Mouse (Mus musculus) embryonic facial prominence, embryonic 11.5 days (tissue): ENCODE measurements at regions not wholly inside any gene's neighbourhood (a gene's known extent, or its start where the extent isn't known, plus 50 kb on each side); places are given as distances from the start of the nearest gene placed in this dataset.

ENCODE experiments used
- ATAC-seq: fragments of 200-750 bp; cut with Nextera tagmentation; replicated peaks from 2 replicates; pipeline ENCODE4 v1.8.0; 2017; ENCODE audit warnings: low read depth; ENCODE audit not compliant: insufficient number of reproducible peaks, low FRiP score, low TSS enrichment
- DNase-seq: peaks from one replicate; pipeline ENCODE4 v3.0.0-alpha.2; 2015; ENCODE audit warnings: low spot score
- H3K27ac ChIP-seq: fragments of 300-500 bp; sonication (generic); replicated peaks from 2 replicates; pipeline ENCODE4 v1.5.1; 2014; ENCODE audit warnings: mild to moderate bottlenecking, low read depth, low read length, control low read depth
- H3K27me3 ChIP-seq: fragments of 300-500 bp; sonication (generic); 2 replicates; pipeline ENCODE4 v1.6.1; 2014; ENCODE audit warnings: mild to moderate bottlenecking, low read length, moderate library complexity, mixed read lengths; ENCODE audit not compliant: control insufficient read depth, insufficient read depth
- H3K36me3 ChIP-seq: fragments of 300-500 bp; sonication (generic); replicated peaks from 2 replicates; pipeline ENCODE4 v1.6.1; 2014; ENCODE audit warnings: low read depth, mild to moderate bottlenecking, low read length, moderate library complexity, mixed read lengths; ENCODE audit not compliant: control insufficient read depth, insufficient read depth
- H3K4me1 ChIP-seq: fragments of 300-500 bp; sonication (generic); 2 replicates; pipeline ENCODE4 v1.6.1; 2014; ENCODE audit warnings: low read length, mixed read lengths; ENCODE audit not compliant: control insufficient read depth, insufficient read depth
- H3K4me2 ChIP-seq: fragments of 300-500 bp; sonication (generic); 2 replicates; pipeline ENCODE4 v1.6.1; 2014; ENCODE audit warnings: low read depth, mild to moderate bottlenecking, control low read depth, low read length, moderate library complexity
- H3K4me3 ChIP-seq: fragments of 300-500 bp; sonication (generic); 2 replicates; pipeline ENCODE4 v1.5.1; 2014; ENCODE audit warnings: low read depth, low read length, control low read depth
- H3K9ac ChIP-seq: fragments of 300-500 bp; sonication (generic); replicated peaks from 2 replicates; pipeline ENCODE4 v1.6.1; 2014; ENCODE audit warnings: mild to moderate bottlenecking, control low read depth, low read length
- H3K9me3 ChIP-seq: fragments of 300-500 bp; sonication (generic); replicated peaks from 2 replicates; pipeline ENCODE4 v1.6.1; 2016; ENCODE audit warnings: mild to moderate bottlenecking, low read length, inconsistent platforms, mixed read lengths; ENCODE audit not compliant: control insufficient read depth
- WGBS: fragments of 180-500 bp; shearing (Covaris S2); extraction: QIAGEN DNeasy Blood & Tissue Kit; methylation state at CpG from one replicate; pipeline ENCODE4 v1.1.7; 2014; 5-methylcytosine and 5-hydroxymethylcytosine counted together

GRCm38 (mm10) chr15:40364221-40364621 is 230.1 kb downstream of the 9330182O14Rik start:
- no peak overlapping the region for H3K9ac ChIP-seq
- no peak overlapping the region for H3K4me2 ChIP-seq
- ATAC-seq (no peak), DNase-seq (no peak)
- WGBS: 86% methylated on average over 1 of the region's 1 CpGs
- no peaks in the 10 kb centered on the region for H3K27me3 ChIP-seq
- no peaks in the 10 kb centered on the region for H3K36me3 ChIP-seq
- no peaks in the 10 kb centered on the region for H3K9me3 ChIP-seq
- no peak overlapping the region for H3K27ac ChIP-seq
- H3K4me3 ChIP-seq: no peak overlapping the region
- no peaks in the 10 kb centered on the region for H3K4me1 ChIP-seq

- DNase-seq (no peak), ATAC-seq (no peak)
- Histone ChIP-seq H3K27ac (no peak overlapping the region), H3K4me3 (no peak overlapping the region), H3K4me1 (no peaks in the 10 kb centered on the region), H3K27me3 (no peaks in the 10 kb centered on the region), H3K36me3 (no peaks in the 10 kb centered on the region), H3K9ac (no peak overlapping the region), H3K9me3 (no peaks in the 10 kb centered on the region), H3K4me2 (no peak overlapping the region)
Measured at GRCm38 (mm10) chr15:40365613-40366012, 231.4 kb downstream of the 9330182O14Rik start.

- no peaks in the 10 kb centered on the region for H3K4me1 ChIP-seq
- ATAC-seq: no peak
- H3K4me2 ChIP-seq: no peak overlapping the region
- no peaks in the 10 kb centered on the region for H3K27me3 ChIP-seq
- H3K9ac ChIP-seq: no peak overlapping the region
- H3K9me3 ChIP-seq: no peaks in the 10 kb centered on the region
- no peaks in the 10 kb centered on the region for H3K36me3 ChIP-seq
- H3K27ac ChIP-seq: no peak overlapping the region
- WGBS: 39% methylated on average over 1 of the region's 1 CpGs
- no peak for DNase-seq
- H3K4me3 ChIP-seq: no peak overlapping the region
Measured at GRCm38 (mm10) chr15:40367026-40367425, 232.9 kb downstream of the 9330182O14Rik start.

DNA sequence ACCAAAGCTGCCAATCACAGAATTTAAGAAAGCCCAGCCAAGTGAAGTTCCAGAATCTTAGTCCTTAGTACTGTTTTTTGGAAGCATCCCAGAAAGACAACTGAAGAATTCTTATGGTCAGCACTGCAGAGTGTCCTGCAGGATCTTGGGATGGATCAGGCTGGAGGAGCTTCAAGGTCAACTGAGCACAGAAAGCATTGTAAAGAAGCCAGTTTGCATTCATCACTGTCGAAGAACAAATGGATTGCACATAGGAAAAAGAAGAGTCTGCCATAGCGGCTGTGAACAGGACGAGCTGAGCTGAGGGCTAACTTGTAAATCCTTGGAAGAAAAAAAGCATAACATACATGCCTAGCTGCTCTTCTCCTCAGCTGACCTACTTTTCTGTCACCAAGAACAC is 234.6 kb downstream of the 9330182O14Rik start:
- WGBS: 76% methylated on average over 3 of the region's 3 CpGs
- no peak overlapping the region for H3K4me3 ChIP-seq
- H3K36me3 ChIP-seq: no peaks in the 10 kb centered on the region
- no peak overlapping the region for H3K9ac ChIP-seq
- no peaks in the 10 kb centered on the region for H3K27me3 ChIP-seq
- no peak overlapping the region for H3K27ac ChIP-seq
- DNase-seq (no peak), ATAC-seq (no peak)
- H3K9me3 ChIP-seq: no peaks in the 10 kb centered on the region
- H3K4me1 ChIP-seq: no peaks in the 10 kb centered on the region
- no peak overlapping the region for H3K4me2 ChIP-seq

DNA sequence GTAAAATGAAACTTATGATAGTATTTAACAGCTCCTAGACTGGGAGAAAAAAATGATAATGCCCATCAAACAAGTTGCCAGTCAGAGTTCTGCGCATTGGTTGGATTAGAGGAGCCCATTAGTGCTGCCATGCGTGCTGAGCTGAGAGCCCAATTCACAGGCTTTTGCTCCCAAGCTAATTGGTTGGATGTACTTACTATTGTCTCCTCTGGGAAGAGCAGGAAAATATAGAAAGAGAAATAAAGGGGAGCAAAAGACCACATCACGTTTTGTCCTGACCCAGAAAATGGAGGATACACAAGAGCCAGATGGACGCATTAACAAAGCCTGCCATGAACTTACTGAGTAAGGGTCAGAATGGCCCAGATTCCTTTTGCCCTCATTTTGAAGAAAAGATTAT is 237.3 kb downstream of the 9330182O14Rik start:
- 69% methylated on average over 4 of the region's 4 CpGs for WGBS

GRCm38 (mm10) chr15:40386526-40386925 is 252.4 kb downstream of the 9330182O14Rik start:
- WGBS: 86% methylated on average over 2 of the region's 2 CpGs
- no peaks in the 10 kb centered on the region for H3K9me3 ChIP-seq

More for the DNA sequence above, 237.3 kb downstream of the 9330182O14Rik start:
- Histone ChIP-seq H3K36me3 (no peaks in the 10 kb centered on the region), H3K4me1 (no peaks in the 10 kb centered on the region), H3K9ac (no peak overlapping the region), H3K27me3 (no peaks in the 10 kb centered on the region), H3K9me3 (no peaks in the 10 kb centered on the region), H3K27ac (no peak overlapping the region), H3K4me3 (no peak overlapping the region), H3K4me2 (no peak overlapping the region)
- ATAC-seq: no peak
- no peak for DNase-seq

GRCm38 (mm10) chr15:40387746-40388145 is 253.6 kb downstream of the 9330182O14Rik start:
- WGBS: 65% methylated on average over 2 of the region's 2 CpGs
- DNase-seq (no peak), ATAC-seq (no peak)
- Histone ChIP-seq H3K27ac (no peak overlapping the region), H3K4me1 (no peaks in the 10 kb centered on the region), H3K36me3 (no peaks in the 10 kb centered on the region), H3K9ac (no peak overlapping the region), H3K4me3 (no peak overlapping the region), H3K9me3 (no peaks in the 10 kb centered on the region), H3K4me2 (no peak overlapping the region), H3K27me3 (no peaks in the 10 kb centered on the region)

More at GRCm38 (mm10) chr15:40386526-40386925, 252.4 kb downstream of the 9330182O14Rik start:
- Histone ChIP-seq H3K4me1 (no peaks in the 10 kb centered on the region), H3K4me3 (no peak overlapping the region), H3K27me3 (no peaks in the 10 kb centered on the region), H3K4me2 (no peak overlapping the region), H3K27ac (no peak overlapping the region), H3K36me3 (no peaks in the 10 kb centered on the region), H3K9ac (no peak overlapping the region)
- ATAC-seq: no peak
- DNase-seq: no peak

DNA sequence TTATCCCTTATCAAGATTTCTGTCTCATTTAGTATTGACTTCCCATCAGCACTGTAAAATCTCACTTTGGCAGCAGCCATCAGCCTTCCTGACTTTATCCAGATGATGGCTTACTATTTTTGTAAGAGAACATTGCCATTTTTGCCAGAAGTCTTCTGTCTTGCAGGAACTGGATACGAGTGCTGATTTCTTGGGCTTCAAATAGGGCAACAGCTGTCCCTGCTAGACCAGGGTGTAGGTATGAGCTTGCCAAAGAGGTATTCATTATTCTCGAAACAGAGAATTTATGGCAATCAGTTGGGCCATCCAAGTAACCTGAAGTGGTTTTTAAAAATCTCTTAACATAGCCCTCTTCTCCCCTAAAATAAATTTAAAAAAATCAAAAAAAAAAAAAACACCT is 254.6 kb downstream of the 9330182O14Rik start:
- Histone ChIP-seq H3K4me3 (no peak overlapping the region), H3K9me3 (no peaks in the 10 kb centered on the region), H3K4me1 (no peaks in the 10 kb centered on the region), H3K9ac (no peak overlapping the region), H3K27ac (no peak overlapping the region), H3K36me3 (no peaks in the 10 kb centered on the region), H3K27me3 (no peaks in the 10 kb centered on the region), H3K4me2 (no peak overlapping the region)
- DNase-seq: no peak
- 73% methylated on average over 2 of the region's 2 CpGs for WGBS
- no peak for ATAC-seq
